Mouse (Mus musculus) forebrain, embryonic 10.5 days (tissue): ENCODE results near the gene Gm21983. TPM values are rescaled to one million over a fixed set of nuclear protein-coding genes. Genes with fewer than 3 reads are reported as not detected.
A peak's percentile ranks its signal among the peaks of the same experiment; 100 is the strongest.

Experiments
- DNase-seq: peaks from one replicate; pipeline ENCODE4 v3.0.0-alpha.2; 2017; ENCODE audit warnings: low spot score; ENCODE audit errors: extremely low spot score
- H3K27ac ChIP-seq: fragments of 300-500 bp; sonication (generic); 2 replicates; pipeline ENCODE4 v1.5.1; 2016; ENCODE audit warnings: mild to moderate bottlenecking
- H3K27me3 ChIP-seq: fragments of 300-500 bp; sonication (generic); 2 replicates; pipeline ENCODE4 v1.6.1; 2016; ENCODE audit warnings: mild to moderate bottlenecking; ENCODE audit not compliant: poor library complexity, severe bottlenecking
- H3K36me3 ChIP-seq: fragments of 300-500 bp; sonication (generic); replicated peaks from 2 replicates; pipeline ENCODE4 v1.6.1; 2016; ENCODE audit warnings: mild to moderate bottlenecking, moderate library complexity
- H3K4me1 ChIP-seq: fragments of 300-500 bp; sonication (generic); 2 replicates; pipeline ENCODE4 v1.6.1; 2016
- H3K4me3 ChIP-seq: fragments of 300-500 bp; sonication (generic); 2 replicates; pipeline ENCODE4 v1.5.1; 2016; ENCODE audit warnings: mild to moderate bottlenecking, moderate library complexity
- H3K9me3 ChIP-seq: fragments of 300-500 bp; sonication (generic); 2 replicates; pipeline ENCODE4 v1.6.1; 2016; ENCODE audit warnings: mild to moderate bottlenecking, moderate library complexity
- WGBS: fragments of 180-500 bp; shearing (Covaris S2); methylation state at CpG from one replicate; pipeline ENCODE4 v1.1.7; 2016; 5-methylcytosine and 5-hydroxymethylcytosine counted together
- polyA plus RNA-seq: library from polyadenylated mRNA; unstranded; fragments of >200 nt; fragmentation: Nextera tagmentation; extraction: Ambion mirVana; gene quantifications from 2 replicates; pipeline ENCODE4 v1.2.1, GENCODE M21; 2016

Gene Gm21983
- polyA plus RNA-seq, 1 experiment from 2014 or later, result not detected

DNA sequence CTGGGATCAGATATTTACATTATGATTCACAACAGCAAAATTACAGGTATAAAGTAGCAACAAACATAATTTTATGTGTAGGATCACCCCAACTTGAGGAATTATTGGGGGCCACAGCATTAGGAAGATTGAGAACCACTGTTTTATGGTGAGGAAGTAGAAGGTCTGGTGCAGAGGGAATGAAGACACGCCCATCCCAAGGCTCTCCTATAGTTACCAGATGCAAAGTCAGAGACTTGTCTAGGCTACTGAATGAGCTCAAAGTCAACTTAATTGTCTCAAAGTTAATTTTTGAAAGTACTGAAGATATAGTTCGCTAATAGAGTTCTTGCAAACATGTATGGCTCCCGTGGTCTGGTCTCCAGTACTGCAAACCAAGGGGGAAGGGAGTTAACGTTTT, 47.1 kb downstream of the Gm21983 start:
- Histone ChIP-seq H3K4me3 (no peak overlapping the region), H3K27ac (no peak overlapping the region), H3K9me3 (peaks cover 6% of the 10 kb centered on the region; the same call in 1 of the 2 replicates), H3K27me3 (no peaks in the 10 kb centered on the region), H3K36me3 (no peaks in the 10 kb centered on the region), H3K4me1 (no peaks in the 10 kb centered on the region)
- WGBS, result 82% methylated on average over 4 of the region's 4 CpGs
- no peak for DNase-seq

DNA sequence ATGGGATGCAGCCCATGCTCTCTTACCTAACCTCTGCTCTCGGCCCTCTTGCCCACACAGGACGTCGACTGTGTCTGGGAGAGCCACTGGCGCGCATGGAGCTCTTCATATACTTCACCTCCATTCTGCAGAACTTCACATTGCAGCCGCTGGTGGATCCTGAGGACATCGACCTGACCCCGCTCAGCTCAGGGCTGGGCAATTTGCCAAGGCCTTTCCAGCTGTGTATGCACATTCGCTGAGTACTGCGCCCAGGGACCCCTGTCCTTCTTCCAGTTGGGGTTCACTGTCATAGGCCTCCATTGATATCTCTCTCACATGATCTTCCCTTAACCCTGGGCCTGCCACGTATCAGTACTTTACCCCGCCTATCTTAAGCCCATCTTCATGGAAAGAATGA, 47.7 kb downstream of the Gm21983 start:
- no peaks in the 10 kb centered on the region for H3K36me3 ChIP-seq
- DNase-seq, result no peak
- H3K9me3 ChIP-seq, result peaks cover 6% of the 10 kb centered on the region; the same call in 1 of the 2 replicates
- no peaks in the 10 kb centered on the region for H3K27me3 ChIP-seq
- WGBS, result 81% methylated on average over 12 of the region's 12 CpGs
- H3K27ac ChIP-seq, result no peak overlapping the region
- no peak overlapping the region for H3K4me3 ChIP-seq
- no peaks in the 10 kb centered on the region for H3K4me1 ChIP-seq

DNA sequence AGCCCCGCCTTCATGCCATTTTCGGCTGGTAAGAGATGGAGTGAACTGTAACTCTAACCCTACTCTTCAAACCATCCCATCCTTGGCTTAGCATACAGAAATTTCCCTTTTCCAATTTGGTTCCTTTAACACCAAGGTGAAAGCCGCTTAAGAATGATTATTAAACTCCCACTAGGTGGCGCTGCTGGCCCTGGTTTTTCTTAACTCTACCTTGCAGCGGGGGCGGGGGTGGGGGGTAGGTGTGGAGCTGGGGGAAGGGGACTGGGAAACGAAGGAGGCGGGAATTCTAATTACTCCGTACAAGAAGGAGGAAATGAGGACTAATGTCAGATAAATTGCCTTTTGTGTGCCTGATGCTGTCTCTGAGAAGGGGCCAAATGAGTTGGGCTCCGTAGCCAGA, 48.3 kb downstream of the Gm21983 start:
- H3K4me1 ChIP-seq, result no peaks in the 10 kb centered on the region
- no peak overlapping the region for H3K27ac ChIP-seq
- peak; percentile 56 for DNase-seq
- WGBS, result 14% methylated on average over 10 of the region's 10 CpGs
- peaks cover 6% of the 10 kb centered on the region; the same call in 1 of the 2 replicates for H3K9me3 ChIP-seq
- H3K4me3 ChIP-seq, result no peak overlapping the region
- H3K36me3 ChIP-seq, result no peaks in the 10 kb centered on the region
- H3K27me3 ChIP-seq, result no peaks in the 10 kb centered on the region

DNA sequence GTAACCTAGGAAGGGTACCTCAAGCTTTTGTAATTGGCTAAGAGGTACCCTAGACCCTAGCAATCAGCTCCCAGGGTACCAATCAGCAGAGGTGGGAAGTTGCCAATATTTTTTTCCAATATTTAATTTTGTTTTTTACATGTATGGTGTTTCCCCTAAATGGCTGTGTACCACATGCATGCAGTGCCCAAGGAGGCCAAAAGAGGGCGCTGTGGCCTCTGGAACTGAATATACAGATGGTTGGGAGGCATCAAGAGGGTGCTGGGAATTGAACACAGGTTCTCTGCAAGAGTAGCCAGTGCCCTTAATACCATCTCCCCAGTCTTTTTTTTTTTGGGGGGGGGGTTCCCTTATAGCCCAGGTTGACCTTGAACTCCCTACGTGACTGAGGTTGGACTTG, 49.5 kb downstream of the Gm21983 start:
- Histone ChIP-seq H3K36me3 (no peaks in the 10 kb centered on the region), H3K27me3 (no peaks in the 10 kb centered on the region), H3K27ac (no peak overlapping the region), H3K9me3 (peaks cover 6% of the 10 kb centered on the region; the same call in 1 of the 2 replicates), H3K4me3 (no peak overlapping the region), H3K4me1 (no peaks in the 10 kb centered on the region)
- 64% methylated on average over 2 of the region's 2 CpGs for WGBS
- no peak for DNase-seq

DNA sequence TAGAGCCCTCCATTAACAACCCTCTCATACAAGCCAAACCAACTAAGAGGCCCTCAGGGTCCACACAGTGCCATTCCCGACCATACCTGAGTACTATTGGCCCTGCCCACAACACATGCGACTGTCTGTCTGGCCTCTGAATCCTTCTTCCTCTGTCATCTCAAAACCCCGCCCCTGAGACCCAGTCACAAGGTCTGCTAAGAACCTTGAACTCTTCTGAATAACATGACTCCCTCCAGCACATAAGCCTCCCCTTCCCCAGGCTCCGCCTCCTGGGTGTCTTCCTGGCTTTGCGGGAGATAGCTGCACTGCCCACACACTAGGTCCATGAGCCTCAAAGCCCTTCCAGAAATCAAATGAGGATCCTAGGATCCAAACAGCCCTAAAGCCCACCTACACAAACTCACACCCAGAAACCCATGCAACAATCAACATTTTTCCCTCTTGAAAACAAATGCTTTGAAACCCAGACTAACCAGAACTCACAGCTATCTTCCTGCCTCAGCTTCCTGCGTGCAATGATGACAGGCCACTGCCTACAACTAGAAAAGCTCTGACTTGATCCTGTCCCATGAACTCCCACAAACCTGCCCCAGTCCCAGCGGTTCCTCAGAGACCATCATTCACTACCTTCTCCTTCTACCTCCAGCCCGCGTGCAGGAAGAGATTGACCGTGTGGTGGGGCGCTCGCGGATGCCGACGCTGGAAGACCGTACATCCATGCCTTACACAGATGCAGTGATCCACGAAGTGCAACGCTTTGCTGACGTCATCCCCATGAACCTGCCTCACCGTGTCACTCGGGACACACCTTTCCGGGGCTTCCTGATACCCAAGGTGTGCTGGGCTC, 50.1 kb downstream of the Gm21983 start:
- no peaks in the 10 kb centered on the region for H3K36me3 ChIP-seq
- peaks cover 6% of the 10 kb centered on the region; the same call in 1 of the 2 replicates for H3K9me3 ChIP-seq
- no peak overlapping the region for H3K27ac ChIP-seq
- 90% methylated on average over 22 of the region's 22 CpGs for WGBS
- no peak overlapping the region for H3K4me3 ChIP-seq
- H3K27me3 ChIP-seq, result no peaks in the 10 kb centered on the region
- no peak for DNase-seq
- no peaks in the 10 kb centered on the region for H3K4me1 ChIP-seq

DNA sequence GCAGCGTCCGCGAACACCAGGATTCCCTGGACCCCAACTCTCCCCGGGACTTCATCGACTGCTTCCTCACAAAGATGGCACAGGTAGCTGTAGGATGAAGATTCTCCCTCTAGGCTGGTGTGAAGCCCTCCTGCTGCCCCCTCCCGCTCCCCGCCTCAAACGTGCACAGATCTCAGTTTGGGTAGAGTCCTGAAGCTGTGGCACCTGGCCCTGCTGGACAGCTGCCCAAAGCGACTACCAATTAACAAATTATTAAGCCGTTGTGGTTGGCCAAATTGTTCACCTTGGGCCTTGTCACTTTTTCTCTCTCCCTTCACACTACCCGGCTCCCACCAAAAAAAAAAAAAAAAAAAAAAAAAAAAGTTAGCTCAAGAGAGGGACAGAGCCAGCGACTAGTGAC, 51.1 kb downstream of the Gm21983 start:
- Histone ChIP-seq H3K4me3 (no peak overlapping the region), H3K27me3 (no peaks in the 10 kb centered on the region), H3K36me3 (no peaks in the 10 kb centered on the region), H3K27ac (no peak overlapping the region), H3K9me3 (peaks cover 6% of the 10 kb centered on the region; the same call in 1 of the 2 replicates), H3K4me1 (no peaks in the 10 kb centered on the region)
- WGBS, result 91% methylated on average over 12 of the region's 12 CpGs
- DNase-seq, result no peak

DNA sequence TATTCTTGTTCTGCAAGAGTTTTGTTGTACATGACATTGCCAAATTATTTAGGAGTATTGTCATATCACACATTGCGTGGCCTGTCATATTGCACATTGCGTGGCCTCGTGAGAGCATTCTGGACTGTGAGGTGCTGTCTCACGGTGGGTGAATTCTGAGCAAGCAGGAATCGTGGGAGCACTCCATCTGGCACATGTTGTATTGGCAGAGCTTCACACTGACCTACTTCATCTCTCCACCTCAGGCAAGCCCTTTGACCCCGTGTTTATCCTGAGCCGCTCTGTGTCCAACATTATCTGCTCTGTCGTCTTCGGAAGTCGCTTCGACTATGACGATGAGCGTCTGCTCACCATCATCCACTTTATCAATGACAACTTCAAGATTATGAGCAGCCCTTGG, 51.9 kb downstream of the Gm21983 start:
- 92% methylated on average over 13 of the region's 13 CpGs for WGBS
- Histone ChIP-seq H3K4me1 (no peaks in the 10 kb centered on the region), H3K4me3 (no peak overlapping the region), H3K27ac (no peak overlapping the region), H3K9me3 (peaks cover 6% of the 10 kb centered on the region; the same call in 1 of the 2 replicates), H3K36me3 (no peaks in the 10 kb centered on the region), H3K27me3 (no peaks in the 10 kb centered on the region)
- no peak for DNase-seq

DNA sequence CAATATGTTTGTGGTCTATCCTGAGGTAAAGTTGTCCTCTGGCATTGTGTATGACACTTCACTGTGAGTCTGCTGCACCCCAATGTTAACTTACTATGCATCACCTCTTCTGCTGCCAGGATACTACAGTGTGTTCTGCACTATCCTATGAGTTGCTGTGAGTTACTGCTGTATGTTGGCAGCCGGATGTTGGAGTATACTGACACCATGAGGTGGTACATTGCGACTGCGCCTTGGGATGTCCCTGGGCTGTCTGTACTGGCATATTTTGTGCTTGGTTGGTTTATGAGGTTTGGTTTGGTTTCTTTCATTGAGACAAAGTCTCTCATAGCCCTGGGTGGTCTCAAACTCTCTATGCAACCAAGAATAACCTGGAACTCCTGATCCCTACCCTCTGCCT, 52.7 kb downstream of the Gm21983 start:
- DNase-seq, result no peak
- H3K27me3 ChIP-seq, result no peaks in the 10 kb centered on the region
- H3K4me1 ChIP-seq, result no peaks in the 10 kb centered on the region
- peaks cover 6% of the 10 kb centered on the region; the same call in 1 of the 2 replicates for H3K9me3 ChIP-seq
- no peak overlapping the region for H3K27ac ChIP-seq
- no peaks in the 10 kb centered on the region for H3K36me3 ChIP-seq
- 54% methylated on average over 3 of the region's 3 CpGs for WGBS
- no peak overlapping the region for H3K4me3 ChIP-seq

DNA sequence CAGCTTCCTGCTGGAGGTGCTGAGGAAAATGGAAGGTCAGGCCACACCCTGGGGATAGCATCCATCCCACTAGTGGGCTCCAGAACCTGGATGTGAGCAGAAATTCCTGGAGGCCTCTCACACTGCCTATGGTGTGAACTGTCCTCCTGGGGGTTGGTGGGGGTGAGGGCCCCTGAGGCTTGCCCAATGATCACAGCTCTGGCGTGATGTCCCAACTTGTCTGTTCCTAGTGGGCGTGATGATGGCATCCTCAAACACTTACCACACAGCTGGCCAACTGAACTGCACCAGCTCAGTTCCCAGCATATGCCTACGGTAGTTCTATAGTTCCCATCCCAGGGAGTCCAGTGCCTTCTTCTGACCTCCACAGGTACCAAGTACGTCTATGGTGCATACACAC, 55.9 kb downstream of the Gm21983 start:
- H3K27ac ChIP-seq, result no peak overlapping the region
- H3K9me3 ChIP-seq, result no peaks in the 10 kb centered on the region
- no peak for DNase-seq
- no peaks in the 10 kb centered on the region for H3K4me1 ChIP-seq
- no peaks in the 10 kb centered on the region for H3K36me3 ChIP-seq
- 82% methylated on average over 4 of the region's 4 CpGs for WGBS
- no peaks in the 10 kb centered on the region for H3K27me3 ChIP-seq
- H3K4me3 ChIP-seq, result no peak overlapping the region

DNA sequence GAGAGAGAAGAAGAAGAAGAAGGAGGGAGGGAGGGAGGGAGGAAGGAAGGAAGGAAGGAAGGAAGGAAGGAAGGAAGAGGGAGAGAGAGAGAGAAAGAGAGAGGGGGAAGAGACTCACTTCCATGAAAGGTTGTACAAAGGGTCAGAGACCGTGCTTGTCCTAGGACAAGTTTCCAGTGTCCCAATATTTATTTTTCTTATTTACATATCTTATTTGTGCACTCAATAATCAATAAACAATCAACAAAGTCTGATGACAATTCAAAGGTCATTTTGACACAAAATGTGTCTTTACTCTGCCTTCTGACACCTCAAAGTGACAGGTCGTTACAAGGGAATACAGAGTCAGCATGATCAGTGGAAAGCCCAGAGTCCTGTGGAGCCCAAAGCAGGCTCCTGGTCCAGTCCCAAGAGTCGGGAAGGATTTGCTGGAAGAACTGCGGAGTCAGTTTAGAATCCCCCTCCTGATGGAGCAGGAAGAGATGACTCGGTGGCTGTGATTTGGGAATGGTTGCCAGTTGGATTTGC, 56.5 kb downstream of the Gm21983 start:
- Histone ChIP-seq H3K4me3 (no peak overlapping the region), H3K27ac (no peak overlapping the region), H3K27me3 (no peaks in the 10 kb centered on the region), H3K36me3 (no peaks in the 10 kb centered on the region), H3K4me1 (no peaks in the 10 kb centered on the region), H3K9me3 (no peaks in the 10 kb centered on the region)
- DNase-seq, result no peak
- 79% methylated on average over 5 of the region's 5 CpGs for WGBS

DNA sequence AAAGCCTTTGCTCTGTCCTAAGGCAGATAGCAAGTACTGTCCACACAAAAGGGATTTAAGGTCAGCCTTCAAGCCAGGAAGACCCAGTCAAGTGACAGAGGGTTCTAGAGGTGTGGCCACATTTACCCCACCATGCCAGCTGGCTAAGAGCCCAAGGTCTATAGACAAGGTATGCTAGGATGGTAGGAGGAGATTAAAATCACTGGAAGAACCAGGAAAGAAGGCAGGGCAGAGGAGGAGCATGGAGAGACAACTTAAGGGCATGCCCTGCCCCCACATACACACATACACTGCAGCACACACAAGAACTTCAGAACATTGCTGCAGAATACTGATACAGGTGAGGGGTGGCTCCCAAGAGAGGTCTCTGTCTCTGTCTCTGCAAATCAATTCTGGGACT, 61.2 kb downstream of the Gm21983 start, which contains the start of gene Cyp2f2:
Cyp2f2 (plus strand) TSS at position 234 of the 400 bp plus-strand sequence.
- Histone ChIP-seq H3K27me3 (no peaks in the 10 kb centered on the region), H3K4me1 (no peaks in the 10 kb centered on the region), H3K9me3 (no peaks in the 10 kb centered on the region), H3K4me3 (no peak within 1 kb of the TSS), H3K36me3 (no peaks in the 10 kb centered on the region), H3K27ac (no peak within 1 kb of the TSS)
- DNase-seq, result no peak
